Mouse (Mus musculus) thymus, adult 2 months (tissue): ENCODE results near the gene Kctd12.

Experiments
- CTCF ChIP-seq: fragments of 200-500 bp; IDR thresholded peaks from 2 replicates; pipeline ENCODE4 v1.5.1; 2012; ENCODE audit warnings: mild to moderate bottlenecking, control low read depth, low read length, moderate library complexity, borderline replicate concordance; ENCODE audit not compliant: control insufficient read depth, poor library complexity, insufficient read depth; ENCODE audit errors: extremely low read depth
- POLR2A ChIP-seq: fragments of 200-500 bp; IDR thresholded peaks from 2 replicates; pipeline ENCODE4 v1.6.1; 2012; ENCODE audit warnings: mild to moderate bottlenecking, low read length, control low read depth, moderate library complexity; ENCODE audit not compliant: control insufficient read depth, poor library complexity, insufficient read depth; ENCODE audit errors: extremely low read depth

GRCm38 (mm10) chr14:102934878-102935277, 47.6 kb downstream of the Kctd12 start:
- TF ChIP-seq CTCF (no peak), POLR2A (no peak)
